Mouse (Mus musculus): ENCODE results near the gene Lsp1. TPM values are rescaled to one million over a fixed set of nuclear protein-coding genes. Genes with fewer than 3 reads are reported as not detected.
A peak's percentile ranks its signal among the peaks of the same experiment; 100 is the strongest.

Lsp1 gene
- polyA plus RNA-seq, 1 experiment from 2014 or later = 13.1 TPM

- ATAC-seq (ENCODE audit: low FRiP score) (no peak), DNase-seq (ENCODE audit: low spot score, missing footprints) (peak; percentile 86)
- 58% methylated on average over 11 of the region's 11 CpGs for WGBS
- Histone ChIP-seq H3K9me3 (ENCODE audit: control insufficient read depth, low read length) (no peaks in the 10 kb centered on the region), H3K4me3 (ENCODE audit: low read depth, low read length) (no peak overlapping the region), H3K27ac (ENCODE audit: low read depth, low read length) (no peak overlapping the region; the same call in 1 of the 2 replicates), H3K4me2 (no peak overlapping the region), H3K4me1 (ENCODE audit: control insufficient read depth, insufficient read depth, low read length) (peaks cover 27% of the 10 kb centered on the region), H3K27me3 (ENCODE audit: control insufficient read depth, insufficient read depth, low read length) (no peaks in the 10 kb centered on the region), H3K36me3 (ENCODE audit: control insufficient read depth, insufficient read depth, low read length) (no peaks in the 10 kb centered on the region), H3K9ac (ENCODE audit: low read length) (0 out of 2 replicates have a peak overlapping the region, but pooled peaks have one; percentile 2)
These were observed 22.5 kb downstream of the Lsp1 start for GRCm38 (mm10) chr7:142483136-142483535.

DNA sequence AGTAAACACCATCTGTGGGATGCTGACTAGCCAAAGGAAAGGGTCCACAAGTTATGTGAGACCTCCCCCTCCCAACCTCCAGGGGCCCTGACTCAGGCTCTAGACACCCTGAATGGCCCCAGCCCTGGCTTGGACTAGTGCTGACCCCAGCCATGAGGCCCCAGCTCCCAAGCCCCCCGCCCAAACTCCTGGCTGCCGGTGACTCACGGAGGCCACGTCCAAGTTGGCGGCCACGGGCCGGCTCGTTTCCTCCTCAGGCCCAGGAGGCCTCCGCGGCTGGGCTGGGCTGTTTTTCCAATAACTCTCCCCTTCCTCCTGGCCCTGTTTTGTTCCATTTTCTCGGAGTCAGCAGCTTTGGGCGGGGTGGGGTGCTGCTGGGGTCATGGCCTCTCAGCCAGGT is 24.2 kb downstream of the Lsp1 start:
- H3K36me3 ChIP-seq (ENCODE audit: control insufficient read depth, insufficient read depth, low read length) = no peaks in the 10 kb centered on the region
- peaks cover 27% of the 10 kb centered on the region for H3K4me1 ChIP-seq (ENCODE audit: control insufficient read depth, insufficient read depth, low read length)
- H3K9me3 ChIP-seq (ENCODE audit: control insufficient read depth, low read length) = no peaks in the 10 kb centered on the region
- no peak overlapping the region for H3K4me3 ChIP-seq (ENCODE audit: low read depth, low read length)
- DNase-seq (ENCODE audit: low spot score, missing footprints) (no peak), ATAC-seq (ENCODE audit: low FRiP score) (no peak)
- no peak overlapping the region for H3K4me2 ChIP-seq
- 84% methylated on average over 12 of the region's 12 CpGs for WGBS
- no peaks in the 10 kb centered on the region for H3K27me3 ChIP-seq (ENCODE audit: control insufficient read depth, insufficient read depth, low read length)
- H3K27ac ChIP-seq (ENCODE audit: low read depth, low read length) = no peak overlapping the region
- no peak overlapping the region; the same call in 1 of the 2 replicates for H3K9ac ChIP-seq (ENCODE audit: low read length)

DNA sequence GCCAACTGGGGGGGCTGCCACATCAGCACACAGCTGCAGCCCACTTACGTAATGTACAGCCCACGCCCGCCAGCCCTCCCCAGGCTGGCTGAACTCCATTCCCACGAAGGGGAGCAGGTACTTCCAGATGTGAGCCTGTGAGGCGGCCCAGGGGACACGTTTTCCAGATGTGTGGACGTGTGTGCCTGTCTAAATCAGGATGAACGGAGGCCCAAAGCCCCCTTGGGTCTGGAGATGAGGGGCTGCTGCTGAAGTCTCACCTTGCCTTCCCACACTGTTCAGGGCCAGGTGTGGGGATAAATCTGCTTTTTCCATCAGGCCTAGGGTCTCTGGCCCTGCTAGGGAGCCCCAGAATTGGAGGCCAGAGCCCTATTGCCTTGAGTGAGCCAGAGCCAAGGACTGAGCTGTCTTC is 26.1 kb downstream of the Lsp1 start:
- DNase-seq (ENCODE audit: low spot score, missing footprints) (no peak), ATAC-seq (ENCODE audit: low FRiP score) (no peak)
- 79% methylated on average over 8 of the region's 8 CpGs for WGBS
- H3K4me2 ChIP-seq = no peak overlapping the region
- H3K9me3 ChIP-seq (ENCODE audit: control insufficient read depth, low read length) = no peaks in the 10 kb centered on the region
- no peaks in the 10 kb centered on the region for H3K36me3 ChIP-seq (ENCODE audit: control insufficient read depth, insufficient read depth, low read length)
- no peak overlapping the region for H3K27ac ChIP-seq (ENCODE audit: low read depth, low read length)
- no peaks in the 10 kb centered on the region for H3K27me3 ChIP-seq (ENCODE audit: control insufficient read depth, insufficient read depth, low read length)
- peak overlapping the region; percentile 33; the same call in 1 of the 2 replicates for H3K9ac ChIP-seq (ENCODE audit: low read length)
- no peak overlapping the region for H3K4me3 ChIP-seq (ENCODE audit: low read depth, low read length)
- H3K4me1 ChIP-seq (ENCODE audit: control insufficient read depth, insufficient read depth, low read length) = peaks cover 22% of the 10 kb centered on the region

DNA sequence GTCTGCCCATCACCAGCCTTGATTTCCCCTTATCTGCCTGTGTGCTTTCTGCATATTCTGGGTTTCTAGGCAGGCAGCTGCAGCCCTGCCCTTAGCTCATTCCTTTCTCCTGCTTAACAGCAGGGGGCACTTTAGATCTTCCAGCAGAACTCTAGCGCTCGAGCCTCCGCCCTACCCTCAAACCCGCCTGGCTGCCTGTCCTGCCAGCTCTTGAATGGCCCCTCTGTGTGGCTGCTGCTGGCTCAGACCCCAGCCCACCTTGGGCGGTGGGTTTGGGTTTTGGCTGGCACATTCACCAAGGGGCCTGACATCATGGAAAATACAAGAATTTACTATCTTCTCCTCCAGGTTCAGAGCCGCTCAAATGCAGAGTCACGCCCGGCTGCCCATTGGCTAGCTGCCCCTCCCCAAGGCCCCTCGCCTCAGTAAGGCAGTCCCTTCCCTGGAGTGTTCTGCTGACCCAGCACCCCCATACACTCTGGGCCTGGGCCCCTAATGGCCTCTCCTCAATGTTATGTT is 26.8 kb downstream of the Lsp1 start:
- peak; percentile 76 for ATAC-seq (ENCODE audit: low FRiP score)
- Histone ChIP-seq H3K4me1 (ENCODE audit: control insufficient read depth, insufficient read depth, low read length) (peaks cover 15% of the 10 kb centered on the region), H3K27ac (ENCODE audit: low read depth, low read length) (no peak overlapping the region), H3K9me3 (ENCODE audit: control insufficient read depth, low read length) (no peaks in the 10 kb centered on the region), H3K4me2 (peak overlapping the region; percentile 30; the same call in 1 of the 2 replicates), H3K27me3 (ENCODE audit: control insufficient read depth, insufficient read depth, low read length) (no peaks in the 10 kb centered on the region), H3K4me3 (ENCODE audit: low read depth, low read length) (no peak overlapping the region), H3K36me3 (ENCODE audit: control insufficient read depth, insufficient read depth, low read length) (no peaks in the 10 kb centered on the region), H3K9ac (ENCODE audit: low read length) (peak overlapping the region; percentile 33; the same call in 1 of the 2 replicates)
- 15% methylated on average over 9 of the region's 9 CpGs for WGBS
- DNase-seq (ENCODE audit: low spot score, missing footprints) = peak; percentile 93

DNA sequence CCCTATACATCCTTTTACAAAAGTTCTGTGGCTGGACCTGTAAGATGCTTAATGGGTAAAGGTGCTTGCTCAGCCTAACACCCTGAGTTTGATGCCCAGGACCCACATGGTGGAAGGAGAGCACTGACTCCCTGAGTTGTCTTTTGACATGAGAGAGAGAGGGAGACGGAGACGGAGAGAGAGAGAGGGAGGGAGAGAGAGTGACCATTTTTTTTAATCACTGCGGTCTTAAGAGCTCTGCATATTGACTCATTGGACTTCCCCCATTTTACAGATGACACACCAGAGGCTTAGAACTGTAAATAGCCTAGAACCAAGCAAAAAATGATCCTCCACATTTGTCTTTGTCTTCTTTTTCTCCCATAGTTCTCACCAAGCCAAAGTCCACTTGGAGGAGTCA is 27.4 kb downstream of the Lsp1 start:
- 71% methylated on average over 3 of the region's 3 CpGs for WGBS
- Histone ChIP-seq H3K9ac (ENCODE audit: low read length) (no peak overlapping the region), H3K27ac (ENCODE audit: low read depth, low read length) (no peak overlapping the region), H3K27me3 (ENCODE audit: control insufficient read depth, insufficient read depth, low read length) (no peaks in the 10 kb centered on the region), H3K9me3 (ENCODE audit: control insufficient read depth, low read length) (no peaks in the 10 kb centered on the region), H3K4me1 (ENCODE audit: control insufficient read depth, insufficient read depth, low read length) (peaks cover 11% of the 10 kb centered on the region), H3K4me2 (no peak overlapping the region), H3K4me3 (ENCODE audit: low read depth, low read length) (no peak overlapping the region), H3K36me3 (ENCODE audit: control insufficient read depth, insufficient read depth, low read length) (no peaks in the 10 kb centered on the region)
- DNase-seq (ENCODE audit: low spot score, missing footprints) (peak; percentile 81), ATAC-seq (ENCODE audit: low FRiP score) (no peak)

- no peaks in the 10 kb centered on the region for H3K36me3 ChIP-seq (ENCODE audit: control insufficient read depth, insufficient read depth, low read length)
- H3K9ac ChIP-seq (ENCODE audit: low read length) = no peak overlapping the region
- H3K9me3 ChIP-seq (ENCODE audit: control insufficient read depth, low read length) = no peaks in the 10 kb centered on the region
- no peak overlapping the region for H3K4me3 ChIP-seq (ENCODE audit: low read depth, low read length)
- no peaks in the 10 kb centered on the region for H3K4me1 ChIP-seq (ENCODE audit: control insufficient read depth, insufficient read depth, low read length)
- H3K4me2 ChIP-seq = no peak overlapping the region
- H3K27ac ChIP-seq (ENCODE audit: low read depth, low read length) = no peak overlapping the region
- ATAC-seq (ENCODE audit: low FRiP score) (no peak), DNase-seq (ENCODE audit: low spot score, missing footprints) (no peak)
- no peaks in the 10 kb centered on the region for H3K27me3 ChIP-seq (ENCODE audit: control insufficient read depth, insufficient read depth, low read length)
- 90% methylated on average over 8 of the region's 8 CpGs for WGBS
These were observed 32.9 kb downstream of the Lsp1 start for GRCm38 (mm10) chr7:142493535-142493934.

DNA sequence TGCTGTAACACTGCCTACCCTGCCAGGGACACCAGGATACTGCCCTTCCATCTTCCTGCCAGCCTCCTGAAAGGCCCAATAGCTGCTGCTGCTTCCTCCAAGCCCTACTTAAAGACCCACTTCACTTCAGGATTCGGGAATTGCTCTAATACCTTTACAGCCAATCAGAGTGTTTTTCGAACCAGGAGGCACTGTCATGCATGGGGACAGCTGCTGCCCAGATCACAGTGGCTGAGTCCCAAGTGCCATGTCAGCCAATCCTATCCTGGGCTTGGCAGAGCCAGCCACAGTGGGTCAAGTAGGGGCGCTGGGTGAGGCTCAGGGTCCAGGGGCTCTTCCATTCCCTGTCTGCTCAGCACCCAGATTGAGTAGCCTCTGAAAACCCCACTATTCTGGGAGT is 35.5 kb downstream of the Lsp1 start:
- Histone ChIP-seq H3K9ac (ENCODE audit: low read length) (no peak overlapping the region), H3K36me3 (ENCODE audit: control insufficient read depth, insufficient read depth, low read length) (no peaks in the 10 kb centered on the region), H3K4me2 (no peak overlapping the region), H3K4me1 (ENCODE audit: control insufficient read depth, insufficient read depth, low read length) (no peaks in the 10 kb centered on the region), H3K9me3 (ENCODE audit: control insufficient read depth, low read length) (no peaks in the 10 kb centered on the region), H3K4me3 (ENCODE audit: low read depth, low read length) (no peak overlapping the region), H3K27ac (ENCODE audit: low read depth, low read length) (no peak overlapping the region), H3K27me3 (ENCODE audit: control insufficient read depth, insufficient read depth, low read length) (no peaks in the 10 kb centered on the region)
- DNase-seq (ENCODE audit: low spot score, missing footprints) = no peak
- 82% methylated on average over 3 of the region's 3 CpGs for WGBS
- no peak for ATAC-seq (ENCODE audit: low FRiP score)

- no peak for DNase-seq (ENCODE audit: low spot score, missing footprints)
- Histone ChIP-seq H3K4me3 (ENCODE audit: low read depth, low read length) (no peak overlapping the region), H3K27me3 (ENCODE audit: control insufficient read depth, insufficient read depth, low read length) (no peaks in the 10 kb centered on the region), H3K4me1 (ENCODE audit: control insufficient read depth, insufficient read depth, low read length) (no peaks in the 10 kb centered on the region), H3K36me3 (ENCODE audit: control insufficient read depth, insufficient read depth, low read length) (no peaks in the 10 kb centered on the region), H3K27ac (ENCODE audit: low read depth, low read length) (no peak overlapping the region), H3K4me2 (no peak overlapping the region), H3K9me3 (ENCODE audit: control insufficient read depth, low read length) (no peaks in the 10 kb centered on the region), H3K9ac (ENCODE audit: low read length) (no peak overlapping the region)
- ATAC-seq (ENCODE audit: low FRiP score) = no peak
- 77% methylated on average over 5 of the region's 5 CpGs for WGBS
These were observed 36.2 kb downstream of the Lsp1 start for GRCm38 (mm10) chr7:142496800-142497199.

DNA sequence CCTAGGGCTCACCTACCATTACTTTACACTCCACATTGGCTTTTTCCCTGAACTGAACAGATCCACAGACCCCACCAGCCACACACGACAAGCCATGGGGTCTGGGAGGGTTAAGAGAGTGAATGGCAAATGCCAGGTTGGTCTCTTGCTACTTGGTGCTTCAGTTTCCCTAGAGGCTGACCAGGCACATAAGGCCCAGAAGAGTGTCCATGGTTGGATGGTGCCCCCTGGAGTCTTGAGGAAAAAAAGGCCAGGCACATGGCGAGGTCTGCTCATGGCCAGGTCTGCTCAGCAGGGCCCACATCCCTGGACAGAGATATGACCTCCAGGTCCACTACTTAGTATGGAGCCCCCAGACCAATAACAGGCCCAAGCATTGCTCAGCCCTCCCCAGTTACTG is 37.2 kb downstream of the Lsp1 start:
- WGBS = 93% methylated on average over 2 of the region's 2 CpGs
- ATAC-seq (ENCODE audit: low FRiP score) = no peak
- no peaks in the 10 kb centered on the region for H3K4me1 ChIP-seq (ENCODE audit: control insufficient read depth, insufficient read depth, low read length)

More for the DNA sequence above, 37.2 kb downstream of the Lsp1 start:
- Histone ChIP-seq H3K36me3 (ENCODE audit: control insufficient read depth, insufficient read depth, low read length) (no peaks in the 10 kb centered on the region), H3K27ac (ENCODE audit: low read depth, low read length) (no peak overlapping the region), H3K4me3 (ENCODE audit: low read depth, low read length) (no peak overlapping the region), H3K9ac (ENCODE audit: low read length) (no peak overlapping the region), H3K27me3 (ENCODE audit: control insufficient read depth, insufficient read depth, low read length) (no peaks in the 10 kb centered on the region), H3K4me2 (no peak overlapping the region), H3K9me3 (ENCODE audit: control insufficient read depth, low read length) (no peaks in the 10 kb centered on the region)
- DNase-seq (ENCODE audit: low spot score, missing footprints) = no peak

All from midbrain, embryonic 11.5 days (tissue).